Mouse (Mus musculus): Measurements from ENCODE around the gene Nobox. TPM values are rescaled to one million over a fixed set of nuclear protein-coding genes. Genes with fewer than 3 reads are reported as not detected.

Nobox gene
- polyA plus RNA-seq, 1 experiment from 2014 or later = not detected

- DNase-seq (ENCODE audit: low spot score) (peak; percentile 62), ATAC-seq (ENCODE audit: low FRiP score, low TSS enrichment) (peak; percentile 63)
- no peaks in the 10 kb centered on the region for H3K9me3 ChIP-seq (ENCODE audit: control insufficient read depth, low read length)
- peak overlapping the region; percentile 94 for H3K9ac ChIP-seq (ENCODE audit: low read length)
- no peaks in the 10 kb centered on the region for H3K4me1 ChIP-seq (replicated peaks; ENCODE audit: control insufficient read depth, insufficient read depth)
- 2% methylated on average over 8 of the region's 8 CpGs for WGBS
- no peaks in the 10 kb centered on the region for H3K27me3 ChIP-seq (ENCODE audit: control insufficient read depth, insufficient read depth, low read length)
- TF ChIP-seq CTCF (IDR thresholded peaks at IDR 0.05; ENCODE audit: low read depth) = peak; percentile 41
- no peak for TF ChIP-seq EP300 (optimal IDR thresholded peaks at IDR 0.05)
- H3K4me2 ChIP-seq (replicated peaks; ENCODE audit: low read depth) = peak overlapping the region; percentile 91
- peak overlapping the region; percentile 81 for H3K4me3 ChIP-seq (ENCODE audit: low read depth, low read length)
- H3K27ac ChIP-seq (replicated peaks) = peak overlapping the region; percentile 93
- no peaks in the 10 kb centered on the region for H3K36me3 ChIP-seq (ENCODE audit: control insufficient read depth, insufficient read depth, low read length)
Measured at GRCm38 (mm10) chr6:43266356-43266755, 43.0 kb downstream of the Nobox start.

DNA sequence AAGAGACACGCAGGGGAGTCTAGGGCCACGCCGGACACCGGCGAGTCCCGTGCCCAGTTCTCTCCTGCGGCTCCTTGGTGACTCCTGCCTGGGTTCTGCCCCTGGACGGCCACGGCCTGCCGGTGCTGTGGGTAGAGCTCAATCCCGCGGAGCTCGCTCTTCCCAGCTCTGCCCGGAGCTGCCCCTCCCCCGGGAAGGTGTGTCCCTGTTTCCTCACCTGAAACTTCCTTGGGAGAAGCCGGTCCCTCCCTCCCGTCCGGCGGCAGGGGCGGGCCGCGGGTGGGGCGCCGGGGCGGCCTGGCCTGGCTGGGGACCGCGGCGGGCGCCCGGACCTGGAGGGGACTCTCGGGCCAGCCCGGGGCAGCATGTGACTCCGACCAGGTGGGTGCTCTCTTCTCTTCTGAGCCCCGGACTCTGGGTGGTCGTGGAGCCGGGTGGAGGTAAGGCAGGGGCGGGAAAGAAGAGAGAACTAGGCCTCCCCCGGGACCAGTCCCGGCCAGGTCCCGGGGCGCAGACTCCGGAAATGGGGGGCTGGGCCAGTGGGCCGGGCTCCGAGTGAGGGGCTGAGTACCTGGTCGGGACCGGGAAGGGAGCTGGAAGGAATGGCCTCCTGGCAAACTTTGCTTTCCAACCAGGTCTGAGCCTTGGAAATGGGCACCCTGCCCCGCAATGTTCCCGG is 43.9 kb downstream of the Nobox start, which contains the start of gene Arhgef5:
Gene Arhgef5, plus strand, starts transcription at position 220 of the 679 bp plus-strand sequence.
- Histone ChIP-seq H3K9ac (ENCODE audit: low read length) (peak within 1 kb of the TSS; percentile 94), H3K4me3 (ENCODE audit: low read depth, low read length) (peak within 1 kb of the TSS; percentile 81), H3K36me3 (ENCODE audit: control insufficient read depth, insufficient read depth, low read length) (no peaks in the 10 kb centered on the region), H3K4me1 (replicated peaks; ENCODE audit: control insufficient read depth, insufficient read depth) (no peaks in the 10 kb centered on the region), H3K4me2 (replicated peaks; ENCODE audit: low read depth) (peak within 1 kb of the TSS; percentile 91), H3K9me3 (ENCODE audit: control insufficient read depth, low read length) (no peaks in the 10 kb centered on the region), H3K27me3 (ENCODE audit: control insufficient read depth, insufficient read depth, low read length) (no peaks in the 10 kb centered on the region), H3K27ac (replicated peaks) (peak within 1 kb of the TSS; percentile 93)
- DNase-seq (ENCODE audit: low spot score) = peak; percentile 94
- ATAC-seq (ENCODE audit: low FRiP score, low TSS enrichment) = peak; percentile 98
- TF ChIP-seq EP300 (optimal IDR thresholded peaks at IDR 0.05) (no peak), CTCF (IDR thresholded peaks at IDR 0.05; ENCODE audit: low read depth) (no peak)
- WGBS = 0% methylated on average over 27 of the region's 48 CpGs

DNA sequence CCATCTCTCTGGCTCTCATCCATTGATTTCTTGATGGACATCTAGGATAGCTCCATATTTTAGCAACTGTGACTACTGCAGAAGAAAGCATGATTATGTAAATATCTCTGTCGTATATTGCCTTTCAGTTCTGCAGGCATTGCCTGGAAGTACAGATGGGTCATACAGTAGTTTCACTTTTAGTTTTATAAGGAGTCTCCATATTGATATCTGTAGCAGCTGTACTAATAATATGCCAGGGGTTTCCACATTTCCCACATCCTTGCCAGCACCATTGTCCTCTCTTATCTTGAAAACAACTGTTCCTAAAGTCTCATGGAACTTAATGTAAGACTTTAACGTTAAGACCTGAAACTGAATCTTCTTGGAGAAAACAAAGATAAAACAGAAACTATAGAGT is 48.6 kb downstream of the Nobox start:
- DNase-seq (ENCODE audit: low spot score) = no peak
- WGBS = 46% methylated on average over 2 of the region's 2 CpGs

GRCm38 (mm10) chr6:43254193-43254926 is 55.0 kb downstream of the Nobox start:
- no peak overlapping the region for H3K4me2 ChIP-seq (replicated peaks; ENCODE audit: low read depth)
- no peaks in the 10 kb centered on the region for H3K4me1 ChIP-seq (replicated peaks; ENCODE audit: control insufficient read depth, insufficient read depth)
- DNase-seq (ENCODE audit: low spot score) (no peak), ATAC-seq (ENCODE audit: low FRiP score, low TSS enrichment) (no peak)
- no peak overlapping the region for H3K4me3 ChIP-seq (ENCODE audit: low read depth, low read length)
- 57% methylated on average over 7 of the region's 7 CpGs for WGBS
- H3K9ac ChIP-seq (ENCODE audit: low read length) = no peak overlapping the region
- no peaks in the 10 kb centered on the region for H3K9me3 ChIP-seq (ENCODE audit: control insufficient read depth, low read length)
- TF ChIP-seq EP300 (optimal IDR thresholded peaks at IDR 0.05) (no peak), CTCF (IDR thresholded peaks at IDR 0.05; ENCODE audit: low read depth) (peak; percentile 89)
- no peaks in the 10 kb centered on the region for H3K36me3 ChIP-seq (ENCODE audit: control insufficient read depth, insufficient read depth, low read length)
- no peaks in the 10 kb centered on the region for H3K27me3 ChIP-seq (ENCODE audit: control insufficient read depth, insufficient read depth, low read length)
- H3K27ac ChIP-seq (replicated peaks) = no peak overlapping the region

More for the DNA sequence above, 48.6 kb downstream of the Nobox start:
- Histone ChIP-seq H3K36me3 (ENCODE audit: control insufficient read depth, insufficient read depth, low read length) (no peaks in the 10 kb centered on the region), H3K4me1 (replicated peaks; ENCODE audit: control insufficient read depth, insufficient read depth) (no peaks in the 10 kb centered on the region), H3K4me3 (ENCODE audit: low read depth, low read length) (no peak overlapping the region), H3K9me3 (ENCODE audit: control insufficient read depth, low read length) (no peaks in the 10 kb centered on the region), H3K27ac (replicated peaks) (no peak overlapping the region), H3K4me2 (replicated peaks; ENCODE audit: low read depth) (no peak overlapping the region), H3K27me3 (ENCODE audit: control insufficient read depth, insufficient read depth, low read length) (no peaks in the 10 kb centered on the region), H3K9ac (ENCODE audit: low read length) (no peak overlapping the region)
- TF ChIP-seq CTCF (IDR thresholded peaks at IDR 0.05; ENCODE audit: low read depth) = no peak
- TF ChIP-seq EP300 (optimal IDR thresholded peaks at IDR 0.05) = no peak
- ATAC-seq (ENCODE audit: low FRiP score, low TSS enrichment) = no peak

Other genes starting within 250 kb of the Nobox start
- 0.04 TPM in 1 of 2 replicates, not detected in the other for gene Olfr441, start 203.2 kb downstream of the Nobox start, polyA plus RNA-seq (2015; fragmentation: Nextera tagmentation; extraction: Ambion mirVana)
- 0.02 TPM in 1 of 2 replicates, not detected in the other for gene Olfr237-ps1, start 163.0 kb downstream of the Nobox start, polyA plus RNA-seq (2015; fragmentation: Nextera tagmentation; extraction: Ambion mirVana)
- gene Olfr437, start 146.3 kb downstream of the Nobox start, polyA plus RNA-seq (2015; fragmentation: Nextera tagmentation; extraction: Ambion mirVana) = 0.06 TPM in 1 of 2 replicates, not detected in the other
- gene Olfr13, start 137.4 kb downstream of the Nobox start, polyA plus RNA-seq (2015; fragmentation: Nextera tagmentation; extraction: Ambion mirVana) = 0.04 TPM in 1 of 2 replicates, not detected in the other
- not detected in 2 replicates for gene Olfr435, start 112.4 kb downstream of the Nobox start, polyA plus RNA-seq (2015; fragmentation: Nextera tagmentation; extraction: Ambion mirVana)
- not detected in 2 replicates for gene Olfr434, start 96.5 kb downstream of the Nobox start, polyA plus RNA-seq (2015; fragmentation: Nextera tagmentation; extraction: Ambion mirVana)
- not detected in 2 replicates for gene Olfr47, start 78.0 kb downstream of the Nobox start, polyA plus RNA-seq (2015; fragmentation: Nextera tagmentation; extraction: Ambion mirVana)
- gene Arhgef5, start 44.0 kb downstream of the Nobox start, polyA plus RNA-seq (2015; fragmentation: Nextera tagmentation; extraction: Ambion mirVana) = 13.4 and 15.8 TPM in 2 replicates